Mouse (Mus musculus) small intestine, adult 2 months (tissue): ENCODE measurements around the gene Tiam2. TPM values are rescaled to one million over a fixed set of nuclear protein-coding genes. Genes with fewer than 3 reads are reported as not detected.

Source experiments
- H3K27ac ChIP-seq: fragments of 200-500 bp; 2 replicates; pipeline ENCODE4 v1.5.1; 2012; ENCODE audit warnings: low read depth, low read length, control low read depth, inconsistent platforms; ENCODE audit not compliant: insufficient read depth
- H3K27me3 ChIP-seq: fragments of 200-500 bp; 2 replicates; pipeline ENCODE4 v1.6.1; 2012; ENCODE audit warnings: mild to moderate bottlenecking, moderate library complexity, low read length, inconsistent platforms; ENCODE audit not compliant: control insufficient read depth, insufficient read depth
- H3K36me3 ChIP-seq: fragments of 200-500 bp; 2 replicates; pipeline ENCODE4 v1.6.1; 2012; ENCODE audit warnings: mild to moderate bottlenecking, low read length, control low read depth, inconsistent platforms; ENCODE audit not compliant: control insufficient read depth, insufficient read depth
- H3K4me1 ChIP-seq: fragments of 200-500 bp; 2 replicates; pipeline ENCODE4 v1.6.1; 2012; ENCODE audit warnings: low read length, inconsistent platforms, mixed read lengths; ENCODE audit not compliant: control insufficient read depth, insufficient read depth, insufficient read length
- H3K4me3 ChIP-seq: fragments of 200-500 bp; 2 replicates; pipeline ENCODE4 v1.5.1; 2012; ENCODE audit warnings: low read depth, mild to moderate bottlenecking, control low read depth, inconsistent platforms, low read length, moderate library complexity
- CTCF ChIP-seq: fragments of 200-500 bp; IDR thresholded peaks from 2 replicates; pipeline ENCODE4 v1.5.1; 2012; ENCODE audit warnings: low read depth, mild to moderate bottlenecking, control low read depth, inconsistent platforms, low read length, moderate library complexity, mixed read lengths; ENCODE audit not compliant: insufficient replicate concordance, insufficient read length; ENCODE audit errors: extremely low read depth
- POLR2A ChIP-seq: fragments of 200-500 bp; IDR thresholded peaks from 2 replicates; pipeline ENCODE4 v1.6.1; 2012; ENCODE audit warnings: low read depth, mild to moderate bottlenecking, control low read depth, inconsistent platforms, low read length, moderate library complexity
- WGBS: fragments of 180-500 bp; shearing (Covaris S2); methylation state at CpG from one replicate; pipeline ENCODE4 v1.1.7; 2018; 5-methylcytosine and 5-hydroxymethylcytosine counted together
- polyA plus RNA-seq: library from polyadenylated mRNA; depleted of rRNA; stranded (reverse); fragments of >200 nt; gene quantifications from 2 replicates; pipeline ENCODE4 v1.2.3, GENCODE M21; 2012

Tiam2 gene
- polyA plus RNA-seq, 1 experiment, result 2.7 TPM

DNA sequence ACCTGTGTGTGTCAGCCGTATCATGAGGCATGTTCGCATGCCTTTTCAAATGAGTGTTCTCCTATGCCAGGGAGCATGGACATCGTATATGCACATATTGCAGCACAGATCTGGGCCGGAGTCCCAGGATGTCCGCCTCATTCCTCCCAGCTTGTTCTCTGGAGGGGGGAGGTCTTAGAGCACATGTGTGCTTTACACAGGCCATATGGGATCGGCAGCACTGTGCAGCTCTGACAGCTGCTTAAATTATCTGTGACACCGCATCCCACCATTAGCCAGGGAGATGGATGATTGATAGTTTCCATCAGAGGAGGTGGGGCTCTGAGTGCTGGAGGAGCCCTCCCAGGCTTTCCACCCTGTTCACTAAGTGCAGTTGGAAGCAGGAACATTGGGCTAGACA lies 12.4 kb downstream of the Tiam2 start:
- TF ChIP-seq POLR2A (no peak), CTCF (no peak)
- Histone ChIP-seq H3K36me3 (no peaks in the 10 kb centered on the region), H3K4me3 (no peak overlapping the region), H3K27me3 (no peaks in the 10 kb centered on the region), H3K4me1 (no peaks in the 10 kb centered on the region), H3K27ac (no peak overlapping the region)
- WGBS, result 86% methylated on average over 7 of the region's 7 CpGs

GRCm38 (mm10) chr17:3344872-3345271 lies 18.5 kb downstream of the Tiam2 start:
- WGBS, result 89% methylated on average over 7 of the region's 7 CpGs
- Histone ChIP-seq H3K4me3 (no peak overlapping the region), H3K27me3 (no peaks in the 10 kb centered on the region), H3K27ac (no peak overlapping the region), H3K36me3 (no peaks in the 10 kb centered on the region), H3K4me1 (no peaks in the 10 kb centered on the region)
- TF ChIP-seq POLR2A (no peak), CTCF (no peak)

GRCm38 (mm10) chr17:3345276-3345885 lies 19.0 kb downstream of the Tiam2 start:
- H3K27me3 ChIP-seq, result no peaks in the 10 kb centered on the region
- 75% methylated on average over 12 of the region's 12 CpGs for WGBS
- H3K4me3 ChIP-seq, result no peak overlapping the region
- H3K36me3 ChIP-seq, result no peaks in the 10 kb centered on the region
- no peak overlapping the region for H3K27ac ChIP-seq
- TF ChIP-seq CTCF (no peak), POLR2A (no peak)
- no peaks in the 10 kb centered on the region for H3K4me1 ChIP-seq

- WGBS, result 88% methylated on average over 2 of the region's 2 CpGs
- no peak overlapping the region for H3K4me3 ChIP-seq
- no peaks in the 10 kb centered on the region for H3K27me3 ChIP-seq
- peaks cover 4% of the 10 kb centered on the region; the same call in 1 of the 2 replicates for H3K4me1 ChIP-seq
- H3K36me3 ChIP-seq, result no peaks in the 10 kb centered on the region
- no peak overlapping the region for H3K27ac ChIP-seq
- no peak for TF ChIP-seq CTCF
- TF ChIP-seq POLR2A, result no peak
Observed at GRCm38 (mm10) chr17:3347800-3348199, 21.4 kb downstream of the Tiam2 start.

GRCm38 (mm10) chr17:3349331-3349730 lies 23.0 kb downstream of the Tiam2 start:
- Histone ChIP-seq H3K27me3 (no peaks in the 10 kb centered on the region), H3K4me1 (peaks cover 4% of the 10 kb centered on the region; the same call in 1 of the 2 replicates), H3K36me3 (no peaks in the 10 kb centered on the region), H3K27ac (no peak overlapping the region), H3K4me3 (no peak overlapping the region)
- TF ChIP-seq POLR2A, result no peak
- no peak for TF ChIP-seq CTCF
- 93% methylated on average over 5 of the region's 5 CpGs for WGBS

- Histone ChIP-seq H3K4me3 (no peak overlapping the region), H3K27ac (no peak overlapping the region), H3K27me3 (no peaks in the 10 kb centered on the region), H3K4me1 (peaks cover 4% of the 10 kb centered on the region; the same call in 1 of the 2 replicates), H3K36me3 (no peaks in the 10 kb centered on the region)
- 73% methylated on average over 12 of the region's 12 CpGs for WGBS
- TF ChIP-seq CTCF (no peak), POLR2A (no peak)
Observed at GRCm38 (mm10) chr17:3349939-3350338, 23.6 kb downstream of the Tiam2 start.

- Histone ChIP-seq H3K27me3 (no peaks in the 10 kb centered on the region), H3K36me3 (no peaks in the 10 kb centered on the region), H3K4me1 (peaks cover 4% of the 10 kb centered on the region; the same call in 1 of the 2 replicates), H3K27ac (no peak overlapping the region), H3K4me3 (no peak overlapping the region)
- TF ChIP-seq CTCF (no peak), POLR2A (no peak)
- WGBS, result 83% methylated on average over 4 of the region's 4 CpGs
Observed at GRCm38 (mm10) chr17:3350405-3350804, 24.0 kb downstream of the Tiam2 start.
